1 mouse cellular context compared by ENCODE assay signal in the genomic region with DNA sequence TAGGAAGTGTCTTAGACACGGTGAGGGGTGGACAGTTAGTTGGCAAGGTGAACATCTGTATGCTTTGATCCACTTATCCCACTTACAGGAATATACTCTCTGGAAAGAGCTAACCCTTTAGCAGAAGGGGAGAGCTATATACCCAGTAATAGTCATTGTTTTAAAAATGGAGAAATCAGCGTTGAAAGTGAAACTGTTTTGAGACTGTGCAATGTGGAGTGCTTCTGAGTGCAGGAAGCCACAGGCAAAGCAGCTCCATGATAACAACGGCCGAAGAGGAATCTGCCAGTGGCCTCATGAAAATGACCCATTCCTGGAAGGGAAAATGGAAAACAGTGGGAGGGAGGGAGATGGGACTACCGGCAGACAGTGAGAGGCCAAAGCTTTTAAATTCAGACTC.
A peak's percentile ranks its signal among the peaks of the same experiment; 100 is the strongest.
TF ChIP-seq lines count a peak whose summit lies in the region.

No protein-coding gene starts in this region.

TF ChIP-seq in MEL, 35 proteins besides CTCF, POLR2A, EP300 and RAD21:
- TF ChIP-seq GATA1 (IDR thresholded peaks at IDR 0.05; ENCODE audit: low read depth, low read length) (0 out of 2 replicates have a peak, but pooled peaks have one; percentile 14), TBP (IDR thresholded peaks at IDR 0.05; ENCODE audit: low read depth, low read length) (no peak), USF1 (IDR thresholded peaks at IDR 0.05; ENCODE audit: low read depth, low read length) (no peak), ETS1 (IDR thresholded peaks at IDR 0.05; ENCODE audit: low read depth, low read length) (peak; percentile 31; the same call in 1 of the 2 replicates)
TF ChIP-seq in MEL: peak in this region for 2.
